Mouse (Mus musculus): Measurements from ENCODE around the gene Srp54b.
"Not testable (repeated sequence)": the region's sequence is repeated elsewhere in the genome, so short reads cannot be mapped to it uniquely, and the experiment has no call there.

GRCm38 (mm10) chr12:55155449-55155783 is 512 bp downstream of the Srp54b start:
- not testable (repeated sequence) for TF ChIP-seq CTCF (IDR thresholded peaks at IDR 0.05); POLR2A (IDR thresholded peaks at IDR 0.05; ENCODE audit: insufficient read depth, low read depth, low read length); EP300 (IDR thresholded peaks at IDR 0.05; ENCODE audit: insufficient read depth, low read depth, low read length)

Measured in heart, adult 2 months (tissue).